Mouse (Mus musculus) activated CD4-positive, CD25-positive, alpha-beta regulatory T cell, adult 9 weeks (primary cell): ENCODE data around the gene Serf1. TPM values are rescaled to one million over a fixed set of nuclear protein-coding genes. Genes with fewer than 3 reads are reported as not detected.

ENCODE experiments used
- polyA plus RNA-seq: library from polyadenylated mRNA; unstranded; fragments of 100-300 nt; shearing (Covaris generic); gene quantifications from one replicate; pipeline ENCODE4 v1.2.1, GENCODE M21; 2017

Gene Serf1
- 7.7 TPM for polyA plus RNA-seq

DNA sequence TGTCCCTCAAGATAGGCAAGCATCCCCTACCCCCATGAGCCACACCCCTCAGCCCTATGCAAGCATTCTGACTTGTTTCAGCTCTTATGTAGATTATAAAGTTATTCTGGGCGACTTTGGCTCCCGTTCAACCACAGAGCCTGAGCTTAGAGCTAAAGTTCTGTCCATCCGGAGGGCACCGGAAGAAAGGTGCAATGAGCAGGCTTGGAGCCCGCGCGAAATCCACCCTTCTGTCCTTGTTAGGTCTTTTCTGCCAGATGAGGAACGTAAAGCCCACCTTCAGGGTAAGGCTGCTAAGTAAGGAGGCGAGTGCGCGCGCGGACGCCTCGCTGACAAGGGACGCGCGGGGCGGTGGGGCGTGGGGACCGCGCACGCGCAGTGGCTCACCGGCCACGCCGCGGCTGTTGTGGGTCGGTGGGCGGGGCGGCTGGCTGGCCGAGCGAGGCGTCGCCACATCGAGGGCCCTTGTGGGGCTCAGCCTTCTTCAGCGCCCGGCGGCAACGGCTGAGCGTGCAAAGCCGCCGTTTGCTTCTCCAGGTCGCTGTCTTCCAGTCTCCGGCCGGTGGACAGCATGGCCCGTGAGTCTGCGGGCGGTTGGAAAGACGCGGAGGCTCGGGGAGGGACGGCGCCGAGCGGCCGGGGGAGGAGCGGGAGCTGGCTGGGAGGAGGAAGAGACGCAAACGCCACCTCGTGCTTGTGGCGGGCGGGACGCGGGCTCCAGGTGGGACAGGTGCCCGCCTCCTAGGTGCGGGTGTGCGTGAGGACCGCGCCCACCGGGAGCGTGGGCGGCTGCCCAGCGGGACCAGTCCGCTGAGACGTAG is at the start of gene Serf1:
Gene Serf1 (plus strand): TSS at position 361 of the 821 bp plus-strand sequence.

DNA sequence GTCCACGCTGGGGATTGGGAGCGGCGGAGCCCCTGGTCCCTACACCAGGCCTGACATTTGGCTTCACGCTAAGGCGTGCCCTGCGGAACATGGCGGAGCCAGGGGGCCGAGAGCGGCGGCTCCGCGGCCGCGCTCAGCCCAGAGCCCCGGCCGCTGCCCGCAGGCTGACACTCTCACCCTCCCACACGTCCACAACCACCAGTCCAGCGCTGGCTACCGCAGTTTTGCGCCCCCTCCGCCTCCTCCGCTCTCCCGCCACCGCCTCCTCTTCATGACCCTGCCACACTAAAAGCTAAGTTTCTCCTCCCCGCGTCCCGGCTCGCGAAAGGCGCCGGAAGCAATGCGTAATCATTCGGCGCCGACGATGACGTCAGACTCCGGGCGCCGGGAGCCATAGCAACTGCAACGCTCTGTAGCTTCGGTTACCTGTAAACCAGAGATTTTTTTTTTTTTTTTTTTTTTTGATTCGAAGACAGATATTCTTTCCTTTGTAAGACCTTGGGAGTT is 4.0 kb upstream of the Serf1 start, which contains the start of gene Bdp1:
Gene Bdp1 (minus strand): TSS at position 323 of the 507 bp plus-strand sequence.

DNA sequence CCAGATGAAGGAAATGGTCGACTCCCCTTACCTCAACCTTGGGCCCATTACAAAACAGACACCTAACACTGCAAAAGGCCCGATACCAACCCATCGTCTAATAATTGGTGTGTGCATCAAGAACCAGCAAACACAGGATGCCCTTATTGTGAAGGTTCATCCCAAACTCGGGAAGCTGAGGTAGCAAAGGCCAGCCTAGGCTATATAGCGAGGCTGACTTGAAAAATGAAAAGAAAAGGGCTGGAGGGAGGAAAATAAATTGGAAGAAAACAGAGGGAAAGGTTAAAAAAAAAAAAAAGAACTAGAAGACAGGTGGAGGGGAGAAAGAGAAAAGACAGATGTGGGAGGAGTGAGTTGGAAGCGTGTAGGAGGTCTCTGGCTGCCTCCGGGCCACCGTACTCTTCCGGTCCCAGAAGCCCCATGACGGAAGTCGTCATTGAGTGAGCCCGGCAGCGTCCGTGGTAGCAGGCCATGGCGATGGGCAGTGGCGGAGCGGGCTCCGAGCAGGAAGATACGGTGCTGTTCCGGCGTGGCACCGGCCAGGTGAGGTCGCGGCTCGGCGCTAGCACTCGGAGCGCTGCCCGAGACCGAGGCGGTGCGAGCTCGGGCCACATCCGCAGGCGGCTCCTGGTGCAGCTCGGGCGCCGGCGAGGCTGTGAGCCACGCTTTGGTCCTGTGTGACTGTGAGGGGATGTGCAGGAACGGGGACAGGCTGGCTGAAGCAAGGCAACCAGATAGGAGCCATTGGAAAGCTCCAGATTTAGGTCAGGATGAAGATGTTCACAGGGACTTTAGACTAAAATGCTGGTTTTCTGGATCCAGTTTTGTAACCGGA is 16.8 kb downstream of the Serf1 start, which contains the start of gene Smn1:
Gene Smn1 (plus strand): TSS at position 430 of the 835 bp plus-strand sequence.

Other genes starting within 250 kb of the Serf1 start
- gene Cartpt, start 206.9 kb upstream of the Serf1 start, polyA plus RNA-seq: not detected
- gene Mccc2, start 92.4 kb upstream of the Serf1 start, polyA plus RNA-seq: 14.4 TPM
- gene Bdp1, start 3.9 kb upstream of the Serf1 start, polyA plus RNA-seq: 54.0 TPM
- 44.3 TPM for gene Smn1, start 16.8 kb downstream of the Serf1 start, polyA plus RNA-seq
- 10.3 TPM for gene Naip2, start 94.1 kb downstream of the Serf1 start, polyA plus RNA-seq
- gene Naip5, start 138.3 kb downstream of the Serf1 start, polyA plus RNA-seq: 15.5 TPM
- gene Naip6, start 209.7 kb downstream of the Serf1 start, polyA plus RNA-seq: 6.6 TPM